Mouse (Mus musculus): ENCODE measurements around the gene Smcp. TPM values are rescaled to one million over a fixed set of nuclear protein-coding genes. Genes with fewer than 3 reads are reported as not detected.

Smcp gene
- polyA plus RNA-seq, 1 experiment: not detected

DNA sequence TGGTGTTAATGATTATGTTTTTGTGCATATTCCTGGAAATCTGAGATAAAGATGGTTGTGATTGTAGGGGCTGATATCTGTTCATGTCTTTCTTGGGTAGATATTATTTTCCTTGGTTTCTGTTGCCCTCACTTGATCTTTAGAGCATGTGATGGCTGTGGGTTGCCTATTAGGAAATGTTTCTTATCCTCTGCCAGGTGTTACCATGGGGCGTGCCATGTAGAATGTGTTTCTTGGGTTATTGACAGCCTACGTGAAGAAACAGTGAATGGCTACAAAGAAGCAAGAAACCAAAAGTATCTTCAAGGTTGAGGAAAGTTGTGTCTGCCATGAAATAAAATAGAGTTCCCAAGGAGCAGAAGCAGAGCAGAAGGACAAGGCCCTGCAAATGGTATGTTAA, 9.6 kb upstream of the Smcp start:
- no peak overlapping the region for H3K4me3 ChIP-seq (ENCODE audit: insufficient read depth, low read depth, low read length)
- 93% methylated on average over 2 of the region's 2 CpGs for WGBS
- no peak for TF ChIP-seq POLR2A (IDR thresholded peaks at IDR 0.05; ENCODE audit: insufficient read depth, low read depth, low read length)
- no peak for TF ChIP-seq CTCF (IDR thresholded peaks at IDR 0.05; ENCODE audit: insufficient read depth, low read depth, low read length)
- no peak overlapping the region for H3K27ac ChIP-seq (ENCODE audit: insufficient read depth, low read depth, low read length)
- H3K4me1 ChIP-seq (ENCODE audit: control insufficient read depth, insufficient read depth, low read length): no peaks in the 10 kb centered on the region

DNA sequence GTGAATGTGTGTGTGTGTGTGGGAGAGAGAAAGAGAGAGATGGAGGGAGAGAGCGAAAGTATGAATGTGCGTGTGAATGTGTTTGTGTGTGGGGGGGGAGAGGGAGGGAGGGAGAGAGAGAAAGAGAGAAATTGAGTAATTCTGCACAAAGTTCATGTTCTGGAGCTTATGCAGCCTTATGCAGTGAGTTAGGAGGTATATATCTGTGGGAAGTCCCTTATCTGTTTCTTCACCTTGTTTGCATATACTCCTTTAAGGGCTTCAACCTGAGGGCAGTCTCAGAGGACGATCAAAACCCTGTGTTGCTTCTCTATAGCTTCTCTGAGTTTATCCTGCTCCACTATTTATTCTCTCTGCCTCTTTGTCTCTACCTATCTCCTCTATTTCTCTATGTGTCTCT, 1.6 kb downstream of the Smcp start:
- no peak for TF ChIP-seq CTCF (IDR thresholded peaks at IDR 0.05; ENCODE audit: insufficient read depth, low read depth, low read length)
- TF ChIP-seq POLR2A (IDR thresholded peaks at IDR 0.05; ENCODE audit: insufficient read depth, low read depth, low read length): no peak
- 85% methylated on average over 3 of the region's 3 CpGs for WGBS

DNA sequence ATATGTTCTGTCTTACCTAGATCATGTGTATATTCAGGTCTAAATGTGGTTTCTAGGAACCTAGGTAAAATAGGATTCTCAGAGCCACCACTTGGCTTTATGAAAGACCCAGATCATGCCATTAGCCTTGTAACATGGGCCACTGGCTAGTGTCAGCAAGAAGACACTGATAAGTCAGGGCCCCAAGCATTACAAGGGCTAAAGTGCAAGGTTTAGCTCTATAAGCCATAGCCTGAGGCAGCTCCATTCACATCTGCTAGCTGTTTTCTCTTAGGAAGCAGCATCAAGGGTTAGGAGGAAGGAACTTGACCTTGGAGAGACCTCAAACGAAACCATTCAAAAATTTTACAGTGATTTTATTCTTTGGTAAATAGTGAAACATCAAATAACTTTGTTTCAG, 3.7 kb downstream of the Smcp start:
- 73% methylated on average over 1 of the region's 1 CpGs for WGBS
- H3K4me1 ChIP-seq (ENCODE audit: control insufficient read depth, insufficient read depth, low read length): no peaks in the 10 kb centered on the region
- no peak overlapping the region for H3K4me3 ChIP-seq (ENCODE audit: insufficient read depth, low read depth, low read length)
- TF ChIP-seq CTCF (IDR thresholded peaks at IDR 0.05; ENCODE audit: insufficient read depth, low read depth, low read length) (no peak), POLR2A (IDR thresholded peaks at IDR 0.05; ENCODE audit: insufficient read depth, low read depth, low read length) (no peak)
- H3K27ac ChIP-seq (ENCODE audit: insufficient read depth, low read depth, low read length): no peak overlapping the region

More for the DNA sequence above, 1.6 kb downstream of the Smcp start:
- Histone ChIP-seq H3K4me1 (ENCODE audit: control insufficient read depth, insufficient read depth, low read length) (no peaks in the 10 kb centered on the region), H3K27ac (ENCODE audit: insufficient read depth, low read depth, low read length) (no peak overlapping the region), H3K4me3 (ENCODE audit: insufficient read depth, low read depth, low read length) (no peak overlapping the region)

- no peak overlapping the region for H3K4me3 ChIP-seq (ENCODE audit: insufficient read depth, low read depth, low read length)
- H3K27ac ChIP-seq (ENCODE audit: insufficient read depth, low read depth, low read length): no peak overlapping the region
- no peak for TF ChIP-seq POLR2A (IDR thresholded peaks at IDR 0.05; ENCODE audit: insufficient read depth, low read depth, low read length)
- no peak for TF ChIP-seq CTCF (IDR thresholded peaks at IDR 0.05; ENCODE audit: insufficient read depth, low read depth, low read length)
- no peaks in the 10 kb centered on the region for H3K4me1 ChIP-seq (ENCODE audit: control insufficient read depth, insufficient read depth, low read length)
- 75% methylated on average over 3 of the region's 3 CpGs for WGBS
Measured at GRCm38 (mm10) chr3:92583164-92583826, 5.5 kb downstream of the Smcp start.

- TF ChIP-seq CTCF (IDR thresholded peaks at IDR 0.05; ENCODE audit: insufficient read depth, low read depth, low read length): no peak
- TF ChIP-seq POLR2A (IDR thresholded peaks at IDR 0.05; ENCODE audit: insufficient read depth, low read depth, low read length): no peak
- Histone ChIP-seq H3K27ac (ENCODE audit: insufficient read depth, low read depth, low read length) (no peak overlapping the region), H3K4me3 (ENCODE audit: insufficient read depth, low read depth, low read length) (no peak overlapping the region), H3K4me1 (ENCODE audit: control insufficient read depth, insufficient read depth, low read length) (no peaks in the 10 kb centered on the region)
- WGBS: 72% methylated on average over 1 of the region's 1 CpGs
Measured at GRCm38 (mm10) chr3:92579508-92579907, 9.3 kb downstream of the Smcp start.

- WGBS: 75% methylated on average over 4 of the region's 4 CpGs
- no peaks in the 10 kb centered on the region for H3K4me1 ChIP-seq (ENCODE audit: control insufficient read depth, insufficient read depth, low read length)
- no peak overlapping the region for H3K27ac ChIP-seq (ENCODE audit: insufficient read depth, low read depth, low read length)
- H3K4me3 ChIP-seq (ENCODE audit: insufficient read depth, low read depth, low read length): no peak overlapping the region
- TF ChIP-seq POLR2A (IDR thresholded peaks at IDR 0.05; ENCODE audit: insufficient read depth, low read depth, low read length) (no peak), CTCF (IDR thresholded peaks at IDR 0.05; ENCODE audit: insufficient read depth, low read depth, low read length) (no peak)
Measured at GRCm38 (mm10) chr3:92578652-92579413, 10.0 kb downstream of the Smcp start.

DNA sequence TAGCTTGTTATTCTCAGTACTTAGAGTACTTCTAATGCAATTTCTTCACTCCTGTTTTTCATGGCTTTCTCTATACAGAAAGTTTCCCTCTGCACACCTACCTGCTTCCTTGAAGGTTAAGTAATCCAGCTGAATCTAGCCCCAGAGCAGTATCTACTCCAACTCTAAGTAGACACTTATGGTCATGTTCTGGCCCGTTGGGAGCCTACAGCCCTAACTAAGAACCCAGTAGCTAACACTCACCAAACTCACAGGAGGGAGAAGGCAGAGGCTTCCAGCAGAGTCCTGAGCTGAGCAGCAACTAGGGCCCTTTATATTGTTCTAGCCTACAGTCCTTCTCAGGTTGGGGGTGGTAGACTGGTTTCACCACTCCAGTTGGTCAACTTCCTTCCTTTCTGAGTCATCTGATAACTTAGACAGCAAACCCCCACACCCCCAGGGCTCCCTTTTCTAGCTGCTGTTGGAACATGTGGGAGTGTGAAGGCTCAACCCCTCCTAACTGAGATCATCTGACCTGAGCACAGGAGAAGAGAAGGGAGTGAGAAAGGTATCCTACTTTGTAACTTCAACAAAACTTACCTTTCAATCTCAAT, 15.3 kb downstream of the Smcp start, which contains the start of gene Ivl:
Gene Ivl (minus strand): TSS at position 287 of the 593 bp plus-strand sequence.
- H3K27ac ChIP-seq (ENCODE audit: insufficient read depth, low read depth, low read length): no peak within 1 kb of the TSS
- WGBS: 96% methylated on average over 1 of the region's 1 CpGs
- TF ChIP-seq CTCF (IDR thresholded peaks at IDR 0.05; ENCODE audit: insufficient read depth, low read depth, low read length) (no peak), POLR2A (IDR thresholded peaks at IDR 0.05; ENCODE audit: insufficient read depth, low read depth, low read length) (no peak)

DNA sequence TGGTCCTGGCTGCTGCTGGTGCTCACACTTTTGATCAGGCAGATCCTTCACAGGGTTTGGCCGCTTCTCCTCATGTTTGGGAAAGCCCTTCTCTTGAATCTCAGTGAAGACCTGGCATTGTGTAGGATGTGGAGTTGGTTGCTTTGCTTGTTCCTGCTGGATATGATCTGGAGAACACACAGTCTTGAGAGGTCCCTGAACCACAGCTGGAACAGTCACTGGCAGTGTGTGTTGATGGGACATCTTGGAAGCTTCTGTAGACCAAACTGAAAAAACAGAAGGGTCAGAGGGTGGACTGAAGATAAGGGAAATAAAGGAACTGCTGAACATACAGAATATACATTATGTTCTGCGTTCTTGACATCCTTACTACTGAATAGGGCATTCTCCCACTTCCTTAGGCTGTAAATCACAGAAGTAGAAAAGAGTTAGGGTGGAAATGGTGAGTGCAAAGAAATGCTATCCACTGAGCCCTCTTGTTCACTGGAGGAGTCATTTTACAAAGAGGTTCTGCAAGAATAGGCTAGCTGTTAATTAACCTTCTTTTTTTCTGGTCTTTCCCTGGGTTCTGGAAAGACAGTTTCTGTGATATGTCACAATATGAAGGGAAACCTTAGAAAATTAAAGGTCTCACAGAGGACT, 16.2 kb downstream of the Smcp start:
- 59% methylated on average over 2 of the region's 2 CpGs for WGBS

More for the DNA sequence above, 15.3 kb downstream of the Smcp start, which contains the start of gene Ivl:
- Histone ChIP-seq H3K4me1 (ENCODE audit: control insufficient read depth, insufficient read depth, low read length) (no peaks in the 10 kb centered on the region), H3K4me3 (ENCODE audit: insufficient read depth, low read depth, low read length) (no peak within 1 kb of the TSS)

More for the DNA sequence above, 16.2 kb downstream of the Smcp start:
- Histone ChIP-seq H3K4me3 (ENCODE audit: insufficient read depth, low read depth, low read length) (no peak overlapping the region), H3K4me1 (ENCODE audit: control insufficient read depth, insufficient read depth, low read length) (no peaks in the 10 kb centered on the region), H3K27ac (ENCODE audit: insufficient read depth, low read depth, low read length) (no peak overlapping the region)
- no peak for TF ChIP-seq POLR2A (IDR thresholded peaks at IDR 0.05; ENCODE audit: insufficient read depth, low read depth, low read length)
- no peak for TF ChIP-seq CTCF (IDR thresholded peaks at IDR 0.05; ENCODE audit: insufficient read depth, low read depth, low read length)
